Mouse (Mus musculus): ENCODE results near the gene Sag.

Gene Sag

DNA sequence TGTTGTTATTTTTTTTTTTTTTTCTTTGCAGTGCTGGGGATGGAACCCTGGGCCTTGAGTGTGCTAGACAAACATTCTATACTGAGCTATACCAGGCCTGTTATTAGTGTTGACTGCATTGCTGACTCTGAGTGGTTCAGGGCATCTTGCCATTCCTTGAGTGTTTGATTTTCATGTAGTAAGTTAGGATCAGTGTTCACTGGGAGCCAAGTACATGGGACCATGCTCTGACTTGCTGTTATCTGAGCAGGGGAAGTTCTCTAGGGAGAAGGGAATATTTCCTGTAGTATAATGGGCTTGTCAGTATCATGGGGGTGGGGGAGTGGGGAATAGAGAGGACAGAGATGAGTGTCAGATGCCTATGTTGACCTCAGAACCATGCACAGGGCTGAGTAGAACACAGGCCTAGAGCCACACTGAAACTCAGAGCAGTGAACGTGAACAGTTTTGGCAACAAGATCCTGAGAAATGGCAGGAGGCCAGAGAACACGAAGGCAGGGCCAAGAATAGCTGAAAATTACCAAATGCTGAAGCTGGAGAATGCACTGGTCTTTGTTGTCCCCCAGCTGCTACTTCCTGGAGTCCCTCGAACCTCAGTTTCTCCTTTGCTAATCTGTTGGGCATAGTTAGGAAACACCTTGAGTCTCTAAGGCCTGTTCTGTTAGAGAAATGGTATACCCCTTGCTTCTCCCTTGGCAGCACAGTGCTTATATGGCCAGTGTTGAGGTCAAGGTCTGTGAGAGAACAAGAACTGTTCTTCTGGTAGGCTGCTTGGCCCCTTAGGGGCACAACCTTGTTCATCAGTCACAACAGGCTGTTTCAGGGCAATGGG, 76.2 kb downstream of the Sag start:
- H3K4me1 ChIP-seq (replicated peaks; ENCODE audit: low read depth, low read length): peaks cover 30% of the 10 kb centered on the region
- H3K9me3 ChIP-seq (ENCODE audit: low read length): no peaks in the 10 kb centered on the region
- H3K36me3 ChIP-seq (ENCODE audit: insufficient read depth, low read length): peaks cover 27% of the 10 kb centered on the region
- no peak overlapping the region for H3K4me3 ChIP-seq (replicated peaks; ENCODE audit: low read length)
- no peaks in the 10 kb centered on the region for H3K27me3 ChIP-seq (ENCODE audit: insufficient read depth, low read length)
- no peak for TF ChIP-seq NANOG (IDR thresholded peaks at IDR 0.05; ENCODE audit: borderline replicate concordance, low read length)
- no peak for TF ChIP-seq POU5F1 (IDR thresholded peaks at IDR 0.05; ENCODE audit: borderline replicate concordance, low read length)
- TF ChIP-seq CTCF (conservative IDR thresholded peaks at IDR 0.05; ENCODE audit: low read length): no peak

DNA sequence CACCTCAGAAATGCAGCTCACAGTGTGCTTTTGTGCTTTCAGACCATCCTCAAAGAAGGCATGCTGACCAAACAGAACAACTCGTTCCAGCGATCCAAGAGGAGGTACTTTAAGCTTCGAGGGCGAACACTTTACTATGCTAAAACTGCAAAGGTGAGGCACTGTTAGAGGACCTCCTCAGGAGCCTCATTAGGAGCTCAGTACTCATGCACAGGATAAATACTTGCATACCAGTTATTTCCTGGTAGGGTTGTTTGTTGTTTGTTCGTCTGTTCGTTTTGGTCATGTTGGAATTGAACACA, 76.8 kb downstream of the Sag start:
- H3K4me3 ChIP-seq (replicated peaks; ENCODE audit: low read length): no peak overlapping the region
- TF ChIP-seq POU5F1 (IDR thresholded peaks at IDR 0.05; ENCODE audit: borderline replicate concordance, low read length) (no peak), CTCF (conservative IDR thresholded peaks at IDR 0.05; ENCODE audit: low read length) (no peak)
- peaks cover 30% of the 10 kb centered on the region for H3K36me3 ChIP-seq (ENCODE audit: insufficient read depth, low read length)
- H3K9me3 ChIP-seq (ENCODE audit: low read length): no peaks in the 10 kb centered on the region
- no peaks in the 10 kb centered on the region for H3K27me3 ChIP-seq (ENCODE audit: insufficient read depth, low read length)
- peaks cover 24% of the 10 kb centered on the region for H3K4me1 ChIP-seq (replicated peaks; ENCODE audit: low read depth, low read length)

DNA sequence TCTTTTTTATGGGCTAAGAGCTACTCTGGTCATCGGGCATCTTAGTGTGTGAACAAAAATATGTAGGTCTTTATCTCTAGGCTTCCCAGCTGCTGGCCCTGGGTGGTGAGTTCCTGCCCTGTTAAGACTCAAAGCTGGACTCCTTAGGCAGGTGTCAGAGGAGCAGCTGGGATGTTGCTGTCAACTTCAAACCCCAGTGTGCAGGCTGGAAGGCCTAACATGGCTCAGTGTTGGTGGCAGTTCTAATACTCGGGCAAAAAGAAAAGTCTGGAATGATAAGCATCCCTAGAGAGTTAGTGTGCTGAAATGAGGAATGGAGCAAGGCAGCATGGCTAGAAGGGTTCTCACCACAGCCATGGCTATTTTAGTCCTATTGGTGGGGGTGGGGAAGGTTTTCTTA, 77.4 kb downstream of the Sag start:
- no peaks in the 10 kb centered on the region for H3K9me3 ChIP-seq (ENCODE audit: low read length)
- H3K27me3 ChIP-seq (ENCODE audit: insufficient read depth, low read length): no peaks in the 10 kb centered on the region
- peaks cover 34% of the 10 kb centered on the region for H3K36me3 ChIP-seq (ENCODE audit: insufficient read depth, low read length)
- peaks cover 24% of the 10 kb centered on the region for H3K4me1 ChIP-seq (replicated peaks; ENCODE audit: low read depth, low read length)
- TF ChIP-seq POU5F1 (IDR thresholded peaks at IDR 0.05; ENCODE audit: borderline replicate concordance, low read length) (no peak), NANOG (IDR thresholded peaks at IDR 0.05; ENCODE audit: borderline replicate concordance, low read length) (no peak), CTCF (conservative IDR thresholded peaks at IDR 0.05; ENCODE audit: low read length) (no peak)
- H3K4me3 ChIP-seq (replicated peaks; ENCODE audit: low read length): no peak overlapping the region

DNA sequence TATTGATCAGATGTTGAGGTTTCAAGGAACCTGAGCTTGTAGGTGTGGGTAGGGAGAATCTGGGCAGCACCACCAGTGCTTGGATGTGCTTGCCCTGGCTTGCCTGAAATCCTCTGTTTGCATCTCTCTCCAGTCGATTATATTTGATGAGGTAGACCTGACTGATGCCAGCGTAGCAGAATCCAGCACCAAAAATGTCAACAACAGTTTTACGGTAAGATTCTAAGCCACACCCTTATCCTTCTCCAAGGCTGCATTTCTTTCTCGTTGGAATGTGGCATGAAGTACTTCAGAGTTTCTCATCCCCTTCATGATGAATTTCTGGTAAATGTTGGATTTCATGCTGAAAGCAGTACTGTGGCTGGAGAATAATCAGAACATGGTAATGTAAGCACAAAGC, 78.2 kb downstream of the Sag start:
- Histone ChIP-seq H3K27me3 (ENCODE audit: insufficient read depth, low read length) (no peaks in the 10 kb centered on the region), H3K36me3 (ENCODE audit: insufficient read depth, low read length) (peaks cover 34% of the 10 kb centered on the region), H3K9me3 (ENCODE audit: low read length) (no peaks in the 10 kb centered on the region), H3K4me3 (replicated peaks; ENCODE audit: low read length) (no peak overlapping the region), H3K4me1 (replicated peaks; ENCODE audit: low read depth, low read length) (peaks cover 24% of the 10 kb centered on the region)
- TF ChIP-seq CTCF (conservative IDR thresholded peaks at IDR 0.05; ENCODE audit: low read length) (no peak), POU5F1 (IDR thresholded peaks at IDR 0.05; ENCODE audit: borderline replicate concordance, low read length) (no peak), NANOG (IDR thresholded peaks at IDR 0.05; ENCODE audit: borderline replicate concordance, low read length) (no peak)

DNA sequence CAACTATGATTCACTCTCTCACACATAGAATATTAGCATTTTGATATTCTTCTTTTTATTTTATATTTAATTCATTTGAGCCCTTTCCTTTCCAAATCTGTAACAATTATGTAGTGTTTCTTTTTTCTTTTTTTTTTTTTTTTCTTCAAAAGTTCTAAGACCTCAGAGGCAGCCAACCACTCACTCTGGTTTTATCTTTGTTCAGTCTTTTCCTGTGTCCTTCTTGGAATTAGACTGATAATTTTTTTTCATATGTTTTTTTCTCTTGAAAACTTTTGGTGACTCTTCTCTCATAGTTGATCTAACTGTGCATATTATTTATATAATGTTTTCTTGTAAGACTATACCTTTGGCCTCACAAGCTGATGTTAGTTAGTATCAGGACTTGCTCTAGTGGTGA, 79.1 kb downstream of the Sag start:
- Histone ChIP-seq H3K9me3 (ENCODE audit: low read length) (no peaks in the 10 kb centered on the region), H3K4me1 (replicated peaks; ENCODE audit: low read depth, low read length) (peaks cover 24% of the 10 kb centered on the region), H3K36me3 (ENCODE audit: insufficient read depth, low read length) (peaks cover 34% of the 10 kb centered on the region), H3K4me3 (replicated peaks; ENCODE audit: low read length) (no peak overlapping the region), H3K27me3 (ENCODE audit: insufficient read depth, low read length) (no peaks in the 10 kb centered on the region)
- no peak for TF ChIP-seq POU5F1 (IDR thresholded peaks at IDR 0.05; ENCODE audit: borderline replicate concordance, low read length)
- TF ChIP-seq CTCF (conservative IDR thresholded peaks at IDR 0.05; ENCODE audit: low read length): no peak
- no peak for TF ChIP-seq NANOG (IDR thresholded peaks at IDR 0.05; ENCODE audit: borderline replicate concordance, low read length)

DNA sequence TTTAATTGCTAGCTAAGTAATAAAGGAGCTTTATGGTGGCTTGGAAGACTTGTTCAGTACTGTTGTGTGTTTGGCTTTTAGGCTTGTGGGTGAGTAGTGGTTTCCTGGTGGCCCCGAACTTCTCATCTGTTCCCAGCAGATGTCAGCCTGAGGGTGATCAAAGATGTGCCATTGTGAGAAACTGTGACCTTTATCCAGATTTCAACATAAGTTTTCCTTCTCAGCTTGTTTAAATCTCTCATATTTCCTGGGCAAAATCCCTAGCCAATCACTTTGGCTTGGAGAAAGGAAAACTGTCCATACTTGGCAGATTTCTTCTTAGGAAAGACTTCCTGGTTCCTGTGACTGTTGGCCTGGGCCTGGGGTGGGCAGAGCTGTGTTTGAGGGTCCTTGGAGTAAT, 87.5 kb downstream of the Sag start:
- H3K4me3 ChIP-seq (replicated peaks; ENCODE audit: low read length): no peak overlapping the region
- no peak for TF ChIP-seq POU5F1 (IDR thresholded peaks at IDR 0.05; ENCODE audit: borderline replicate concordance, low read length)
- no peak for TF ChIP-seq NANOG (IDR thresholded peaks at IDR 0.05; ENCODE audit: borderline replicate concordance, low read length)
- TF ChIP-seq CTCF (conservative IDR thresholded peaks at IDR 0.05; ENCODE audit: low read length): no peak
- H3K4me1 ChIP-seq (replicated peaks; ENCODE audit: low read depth, low read length): no peaks in the 10 kb centered on the region
- 0 out of 2 replicates have a peak, but pooled peaks cover 4% of the 10 kb centered on the region for H3K36me3 ChIP-seq (ENCODE audit: insufficient read depth, low read length)
- no peaks in the 10 kb centered on the region for H3K27me3 ChIP-seq (ENCODE audit: insufficient read depth, low read length)
- no peaks in the 10 kb centered on the region for H3K9me3 ChIP-seq (ENCODE audit: low read length)

DNA sequence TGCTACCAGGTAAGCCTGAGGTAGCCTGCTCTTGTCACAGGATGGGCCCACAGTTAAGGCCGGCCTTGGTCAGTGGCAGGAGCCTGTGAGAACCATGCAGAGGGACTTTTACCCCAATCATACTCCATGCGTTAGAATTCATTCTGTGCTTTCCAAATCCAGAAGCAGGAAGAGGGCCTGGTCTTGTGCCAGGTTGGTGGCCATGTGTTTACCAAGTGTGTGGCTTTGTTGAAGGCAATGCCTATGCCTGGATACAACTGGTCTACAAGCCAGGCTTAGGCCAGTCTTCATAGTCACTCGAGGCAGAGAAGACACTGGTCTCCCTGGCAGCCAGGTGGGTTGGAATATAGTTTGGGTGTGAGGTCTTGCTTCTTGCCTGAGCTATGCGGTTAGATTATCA, 88.2 kb downstream of the Sag start:
- 0 out of 2 replicates have a peak, but pooled peaks cover 4% of the 10 kb centered on the region for H3K36me3 ChIP-seq (ENCODE audit: insufficient read depth, low read length)
- no peaks in the 10 kb centered on the region for H3K4me1 ChIP-seq (replicated peaks; ENCODE audit: low read depth, low read length)
- no peaks in the 10 kb centered on the region for H3K9me3 ChIP-seq (ENCODE audit: low read length)
- H3K27me3 ChIP-seq (ENCODE audit: insufficient read depth, low read length): no peaks in the 10 kb centered on the region
- TF ChIP-seq POU5F1 (IDR thresholded peaks at IDR 0.05; ENCODE audit: borderline replicate concordance, low read length) (no peak), CTCF (conservative IDR thresholded peaks at IDR 0.05; ENCODE audit: low read length) (no peak), NANOG (IDR thresholded peaks at IDR 0.05; ENCODE audit: borderline replicate concordance, low read length) (no peak)
- no peak overlapping the region for H3K4me3 ChIP-seq (replicated peaks; ENCODE audit: low read length)

DNA sequence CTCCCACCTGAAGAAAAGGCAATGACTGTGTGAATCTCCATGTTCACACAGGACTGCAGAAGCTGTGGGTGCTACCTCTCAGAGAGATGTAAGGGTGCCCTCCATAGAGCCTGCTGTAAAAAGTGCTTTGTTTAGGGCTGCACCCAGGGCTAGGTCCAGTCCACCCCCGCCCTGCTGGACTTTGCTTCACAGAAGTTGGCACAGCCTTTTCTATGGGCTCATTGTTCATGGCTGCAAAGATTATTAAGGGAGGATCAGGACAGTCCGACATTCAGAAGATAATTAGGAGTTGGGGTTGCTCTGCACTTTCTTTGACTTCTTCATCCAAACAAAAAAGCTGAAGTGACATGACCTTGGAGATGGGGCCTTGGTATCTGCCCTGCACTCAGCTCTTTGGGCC, 89.0 kb downstream of the Sag start:
- 0 out of 2 replicates have a peak, but pooled peaks cover 4% of the 10 kb centered on the region for H3K36me3 ChIP-seq (ENCODE audit: insufficient read depth, low read length)
- no peaks in the 10 kb centered on the region for H3K9me3 ChIP-seq (ENCODE audit: low read length)
- TF ChIP-seq POU5F1 (IDR thresholded peaks at IDR 0.05; ENCODE audit: borderline replicate concordance, low read length) (no peak), NANOG (IDR thresholded peaks at IDR 0.05; ENCODE audit: borderline replicate concordance, low read length) (no peak), CTCF (conservative IDR thresholded peaks at IDR 0.05; ENCODE audit: low read length) (no peak)
- no peaks in the 10 kb centered on the region for H3K4me1 ChIP-seq (replicated peaks; ENCODE audit: low read depth, low read length)
- no peaks in the 10 kb centered on the region for H3K27me3 ChIP-seq (ENCODE audit: insufficient read depth, low read length)
- no peak overlapping the region for H3K4me3 ChIP-seq (replicated peaks; ENCODE audit: low read length)

DNA sequence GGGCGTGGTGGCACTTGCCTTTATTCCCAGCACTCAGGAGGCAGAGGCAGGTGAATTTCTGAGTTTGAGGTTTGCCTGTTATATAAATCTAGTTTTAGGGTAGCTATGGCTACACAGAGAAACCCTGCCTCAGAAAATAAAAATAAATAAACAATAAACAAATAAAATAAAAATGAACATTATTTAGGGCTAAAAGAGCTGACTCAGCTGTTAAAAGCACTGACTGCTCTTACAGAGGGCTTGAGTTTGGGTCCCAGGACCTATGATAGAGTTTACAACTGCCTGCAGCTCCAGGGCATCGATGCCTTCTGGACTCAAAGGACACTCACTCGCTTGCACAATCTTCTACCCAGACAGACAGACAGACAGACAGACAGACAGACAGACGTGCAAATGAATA, 89.9 kb downstream of the Sag start:
- Histone ChIP-seq H3K4me3 (replicated peaks; ENCODE audit: low read length) (no peak overlapping the region), H3K27me3 (ENCODE audit: insufficient read depth, low read length) (no peaks in the 10 kb centered on the region), H3K9me3 (ENCODE audit: low read length) (no peaks in the 10 kb centered on the region), H3K36me3 (ENCODE audit: insufficient read depth, low read length) (0 out of 2 replicates have a peak, but pooled peaks cover 4% of the 10 kb centered on the region), H3K4me1 (replicated peaks; ENCODE audit: low read depth, low read length) (no peaks in the 10 kb centered on the region)
- no peak for TF ChIP-seq CTCF (conservative IDR thresholded peaks at IDR 0.05; ENCODE audit: low read length)
- no peak for TF ChIP-seq NANOG (IDR thresholded peaks at IDR 0.05; ENCODE audit: borderline replicate concordance, low read length)
- no peak for TF ChIP-seq POU5F1 (IDR thresholded peaks at IDR 0.05; ENCODE audit: borderline replicate concordance, low read length)

All from E14TG2a.4 (cell line).